Mouse (Mus musculus) adrenal gland, adult 18-20 months (tissue): ENCODE data around the gene Aqp12. TPM values are rescaled to one million over a fixed set of nuclear protein-coding genes. Genes with fewer than 3 reads are reported as not detected.

ENCODE experiments used
- DNase-seq, 2 experiments: peaks; one replicate each; pipeline ENCODE4 v3.0.0; 2021 to 2022; ENCODE audit warnings: low spot score in 2 of 2
- long read RNA-seq, 2 experiments: library from polyadenylated mRNA; stranded (forward); transcript quantifications; one replicate each; pipeline ENCODE4 v2.0.0; 2021
- total RNA-seq, 2 experiments: library from RNA; stranded (reverse); gene quantifications; 1 replicate in 1 of 2; 2 replicates in 1 of 2; pipeline ENCODE4 v1.2.3; 2021

Aqp12 gene
- under 1 TPM in 1 of 2 experiments, not detected in 1; 0.36 TPM for total RNA-seq
- long read RNA-seq, experiment 1: 0 reads
- long read RNA-seq, experiment 2, partial matches to known transcripts: 0 of 1 reads
- long read RNA-seq, experiment 2, other reads (novel, unspliced or antisense): 1 of 1 reads

GRCm38 (mm10) chr1:93006061-93006460 lies at the start of gene Aqp12:
Gene Aqp12, plus strand, starts transcription at chr1:93006334.
- no peak for DNase-seq

GRCm38 (mm10) chr1:92956571-92957335 lies 49.4 kb upstream of the Aqp12 start:
- peak; percentile 69 to 70 for DNase-seq

DNA sequence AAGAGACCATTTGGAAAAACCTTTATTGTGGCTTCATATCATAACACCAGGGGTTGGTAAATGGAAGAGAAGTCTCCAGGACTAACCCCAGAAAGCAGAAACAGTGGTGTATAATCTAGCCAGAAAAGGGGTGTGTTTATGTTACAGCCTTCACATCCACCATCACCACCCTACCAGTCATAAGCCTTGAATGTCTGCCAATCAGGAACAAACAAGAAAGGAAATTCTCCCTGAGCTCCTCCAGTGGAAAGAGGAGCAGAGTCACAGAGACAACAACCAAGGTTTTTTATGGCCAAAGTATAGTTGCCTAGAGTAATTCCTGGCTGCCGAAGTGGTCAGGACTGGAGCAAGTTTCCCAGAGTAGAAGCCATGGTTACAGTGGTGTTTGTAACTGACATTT lies 47.1 kb upstream of the Aqp12 start:
- DNase-seq: peak in 1 of 2 experiments; percentile 14

DNA sequence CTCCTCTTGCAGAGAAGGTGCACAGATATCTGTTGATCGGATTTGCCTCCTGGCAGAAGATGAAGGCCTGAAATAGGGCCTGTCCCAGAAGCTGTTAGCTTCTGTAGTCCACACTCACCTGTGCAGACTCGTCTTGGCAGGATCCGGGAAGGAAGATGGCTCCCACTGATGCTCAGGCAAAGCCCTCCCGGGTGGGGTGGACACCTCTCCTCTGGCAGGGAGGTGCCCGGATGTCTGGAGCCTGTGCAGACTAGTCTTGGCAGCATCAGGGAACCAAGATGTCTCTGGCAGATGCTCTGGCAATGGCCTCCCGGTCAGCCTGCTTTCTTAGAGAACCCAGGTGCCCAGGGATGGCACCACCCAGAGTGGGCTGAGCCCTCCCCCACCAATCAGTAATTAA lies 35.3 kb upstream of the Aqp12 start:
- DNase-seq: peak in 1 of 2 experiments; percentile 15

GRCm38 (mm10) chr1:92971879-92972795 lies 34.0 kb upstream of the Aqp12 start:
- peak in 1 of 2 experiments; percentile 24 for DNase-seq

- DNase-seq: peak; percentile 61 to 63
Measured at GRCm38 (mm10) chr1:92972854-92973253, 33.3 kb upstream of the Aqp12 start.

DNA sequence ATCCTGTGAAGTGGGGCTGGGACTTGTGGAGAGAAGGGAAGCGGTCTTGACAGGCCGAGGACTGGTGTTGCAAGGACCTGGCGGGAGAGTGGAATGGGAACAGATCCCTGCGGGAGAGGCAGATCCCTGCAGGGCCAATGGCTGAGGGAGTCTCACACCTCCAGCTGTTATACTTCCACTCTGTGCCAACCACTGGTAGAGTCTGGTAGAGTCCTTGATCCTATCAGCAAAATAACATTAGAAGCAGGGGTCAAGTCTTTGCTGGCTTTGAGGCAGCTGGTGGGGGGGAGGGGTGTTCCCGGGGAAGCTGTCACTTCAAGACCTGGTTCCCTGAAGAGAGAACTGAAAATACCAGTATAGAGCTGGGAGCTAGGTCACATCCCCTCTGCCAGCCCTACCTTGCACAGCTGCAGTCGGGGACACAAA lies 30.0 kb upstream of the Aqp12 start:
- DNase-seq: peak in 1 of 2 experiments; percentile 21

- peak in 1 of 2 experiments; percentile 25 for DNase-seq
Measured at GRCm38 (mm10) chr1:92978645-92979044, 27.5 kb upstream of the Aqp12 start.

GRCm38 (mm10) chr1:92979073-92979602 lies 27.0 kb upstream of the Aqp12 start:
- DNase-seq: peak in 1 of 2 experiments; percentile 18

GRCm38 (mm10) chr1:92981056-92981845 lies 24.9 kb upstream of the Aqp12 start:
- DNase-seq: peak in 1 of 2 experiments; percentile 18

DNA sequence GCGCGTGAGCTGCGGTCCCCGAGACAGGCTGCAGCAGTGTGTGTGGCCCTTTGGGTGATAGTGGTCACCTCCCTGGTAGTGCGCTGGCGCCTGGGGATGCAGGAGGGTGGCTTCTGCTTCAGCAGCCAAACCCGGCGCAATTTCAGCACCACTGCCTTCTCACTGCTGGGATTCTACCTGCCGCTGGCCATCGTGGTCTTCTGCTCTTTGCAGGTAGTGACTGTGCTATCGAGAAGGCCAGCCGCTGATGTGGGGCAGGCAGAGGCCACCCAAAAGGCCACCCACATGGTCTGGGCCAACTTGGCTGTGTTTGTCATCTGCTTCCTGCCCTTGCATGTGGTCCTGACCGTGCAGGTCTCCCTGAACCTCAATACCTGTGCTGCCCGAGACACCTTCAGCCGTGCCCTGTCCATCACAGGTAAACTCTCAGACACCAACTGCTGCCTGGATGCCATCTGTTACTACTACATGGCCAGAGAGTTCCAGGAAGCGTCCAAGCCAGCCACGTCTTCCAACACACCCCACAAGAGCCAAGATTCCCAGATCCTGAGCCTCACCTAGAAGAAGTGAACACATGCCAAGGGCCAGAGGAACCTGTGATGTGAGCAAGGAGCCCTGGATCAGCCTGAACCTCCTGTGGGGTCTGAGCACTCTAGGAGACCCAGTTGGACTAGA lies 23.1 kb upstream of the Aqp12 start:
- peak in 1 of 2 experiments; percentile 15 for DNase-seq

- peak in 1 of 2 experiments; percentile 13 for DNase-seq
Measured at GRCm38 (mm10) chr1:92984999-92985398, 21.1 kb upstream of the Aqp12 start.

DNA sequence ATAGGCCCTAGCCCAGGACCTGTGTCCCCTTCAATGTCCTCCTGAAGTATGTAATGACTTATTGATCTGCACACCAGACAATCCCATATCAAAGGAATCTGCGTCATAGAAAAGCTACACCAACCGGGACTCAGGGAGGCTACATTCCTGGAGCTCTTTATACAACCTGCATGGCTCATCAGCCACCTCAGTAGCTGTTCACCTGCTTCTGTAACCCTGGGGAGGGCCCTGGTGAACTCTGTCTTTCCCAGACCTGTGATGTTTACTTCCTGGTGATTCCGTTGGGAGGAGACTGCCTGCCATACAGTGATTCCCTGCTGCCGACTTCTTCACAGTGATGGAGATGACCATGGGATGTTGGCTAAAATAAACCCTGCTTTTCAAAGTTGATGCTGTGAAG lies 17.2 kb upstream of the Aqp12 start:
- peak in 1 of 2 experiments; percentile 7 for DNase-seq

GRCm38 (mm10) chr1:92989891-92990290 lies 16.2 kb upstream of the Aqp12 start:
- peak in 1 of 2 experiments; percentile 6 for DNase-seq

GRCm38 (mm10) chr1:92992214-92992855 lies 13.8 kb upstream of the Aqp12 start:
- no peak for DNase-seq

GRCm38 (mm10) chr1:92992880-92993279 lies 13.3 kb upstream of the Aqp12 start:
- DNase-seq: no peak

GRCm38 (mm10) chr1:93009196-93009595 lies 3.1 kb downstream of the Aqp12 start:
- DNase-seq: peak; percentile 65 to 78

- peak in 1 of 2 experiments; percentile 42 for DNase-seq
Measured at GRCm38 (mm10) chr1:93010731-93011130, 4.6 kb downstream of the Aqp12 start.

DNA sequence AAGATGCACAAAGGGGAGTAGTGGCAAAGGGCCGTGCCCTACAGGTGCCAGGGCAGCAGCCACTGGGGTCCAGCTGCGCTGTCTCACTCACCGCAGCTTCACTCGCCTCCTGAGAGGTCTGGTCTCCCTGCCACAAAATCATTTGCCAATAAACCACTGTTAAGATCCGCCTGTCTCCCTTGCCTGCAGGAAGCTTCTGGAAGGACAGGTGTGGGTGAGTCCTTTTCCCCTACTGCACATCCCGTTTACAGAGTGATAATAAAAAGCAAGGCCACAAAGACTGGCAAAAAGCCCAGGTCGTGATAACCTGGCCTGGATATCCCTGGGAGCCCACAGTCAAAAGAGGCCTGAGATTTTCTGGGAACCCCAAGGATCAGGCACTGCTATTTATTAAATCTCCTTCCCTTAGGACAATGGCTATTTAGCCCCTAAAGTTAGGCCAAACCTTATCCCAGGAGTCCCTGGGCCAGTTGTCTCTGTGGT lies 6.0 kb downstream of the Aqp12 start:
- peak in 1 of 2 experiments; percentile 43 for DNase-seq
